8 mouse cellular contexts compared by ENCODE assay signal in genomic region chr2:18800646-18801251, GRCm38 (mm10).
A peak's percentile ranks its signal among the peaks of the same experiment; 100 is the strongest.
DNase-seq lines count a peak whose midpoint lies in the region; ATAC-seq and TF ChIP-seq lines count a peak whose summit lies in the region.

No protein-coding gene starts in this region.

- TF ChIP-seq CTCF in E14TG2a.4 (conservative IDR thresholded peaks at IDR 0.05; ENCODE audit: low read length), result no peak
- no peak for TF ChIP-seq CTCF in forebrain, postnatal 0 days (IDR thresholded peaks at IDR 0.05; ENCODE audit: low read depth)

- peaks cover 27% of the 10 kb centered on the region for H3K4me1 ChIP-seq in E14TG2a.4 (replicated peaks; ENCODE audit: low read depth, low read length)
- H3K4me1 ChIP-seq in forebrain, postnatal 0 days (ENCODE audit: insufficient read depth), result peaks cover 10% of the 10 kb centered on the region
- H3K4me1 ChIP-seq in liver, embryonic 15.5 days (replicated peaks), result peaks cover 6% of the 10 kb centered on the region

- H3K9me3 ChIP-seq in E14TG2a.4 (ENCODE audit: low read length), result no peaks in the 10 kb centered on the region
- no peaks in the 10 kb centered on the region for H3K9me3 ChIP-seq in forebrain, postnatal 0 days (ENCODE audit: low read length)
- H3K9me3 ChIP-seq in liver, embryonic 15.5 days (replicated peaks), result no peaks in the 10 kb centered on the region

- no peaks in the 10 kb centered on the region for H3K36me3 ChIP-seq in E14TG2a.4 (ENCODE audit: insufficient read depth, low read length)
- H3K36me3 ChIP-seq in forebrain, postnatal 0 days (ENCODE audit: insufficient read depth), result no peaks in the 10 kb centered on the region
- no peaks in the 10 kb centered on the region for H3K36me3 ChIP-seq in liver, embryonic 15.5 days (replicated peaks)

- peak; percentile 2; the same call in 1 of the 2 replicates for ATAC-seq in forebrain, postnatal 0 days
- ATAC-seq in liver, embryonic 15.5 days (ENCODE audit: insufficient read depth), result no peak

- H3K4me2 ChIP-seq in forebrain, postnatal 0 days (ENCODE audit: low read depth), result peak overlapping the region; percentile 87
- H3K4me2 ChIP-seq in liver, embryonic 15.5 days, result peak overlapping the region; percentile 49

- 4% methylated on average over 24 of the region's 24 CpGs for WGBS in forebrain, postnatal 0 days
- WGBS in liver, embryonic 15.5 days (ENCODE audit: insufficient replicate concordance), result 2% methylated on average over 24 of the region's 24 CpGs

- peak overlapping the region; percentile 78; the same call in 1 of the 2 replicates for H3K27ac ChIP-seq in forebrain, postnatal 0 days (ENCODE audit: low read depth, low read length)
- H3K27ac ChIP-seq in liver, embryonic 15.5 days (replicated peaks), result no peak overlapping the region

- H3K9ac ChIP-seq in forebrain, postnatal 0 days, result peak overlapping the region; percentile 66
- H3K9ac ChIP-seq in liver, embryonic 15.5 days, result no peak overlapping the region

- H3K27me3 ChIP-seq in E14TG2a.4 (ENCODE audit: insufficient read depth, low read length), result peaks cover 71% of the 10 kb centered on the region
- 0 out of 2 replicates have a peak, but pooled peaks cover 6% of the 10 kb centered on the region for H3K27me3 ChIP-seq in forebrain, postnatal 0 days (ENCODE audit: insufficient read depth, low read length)
- H3K27me3 ChIP-seq in liver, embryonic 15.5 days, result peaks cover 69% of the 10 kb centered on the region

- peak; percentile 80 for DNase-seq in heart, adult 11 months
- no peak for DNase-seq in heart, postnatal 4 days
- DNase-seq in forebrain, postnatal 0 days, result peak; percentile 57
- no peak for DNase-seq in urinary bladder, postnatal 25 days (ENCODE audit: low spot score)
- no peak for DNase-seq in urinary bladder, adult 2 months (ENCODE audit: low spot score)
- DNase-seq in cerebellum, adult 18-20 months, result no peak

- H3K4me3 ChIP-seq in E14TG2a.4 (replicated peaks; ENCODE audit: low read length), result peak overlapping the region; percentile 70
- peak overlapping the region; percentile 52 for H3K4me3 ChIP-seq in forebrain, postnatal 0 days (ENCODE audit: low read depth, low read length)
- H3K4me3 ChIP-seq in liver, embryonic 15.5 days (replicated peaks), result peak overlapping the region; percentile 28

Comparison
In these comparisons a context has a peak if more than half of its experiments do, and no peak if none do; other contexts are left out.
1. DNase-seq: peak in heart, adult 11 months (single experiment) and forebrain, postnatal 0 days (single experiment); none in heart, postnatal 4 days (single experiment), urinary bladder, postnatal 25 days (single experiment), urinary bladder, adult 2 months (single experiment) and cerebellum, adult 18-20 months (0 of 2).
2. Peak in every context shown above with its lines, with median percentiles within 50 percentile points of each other: H3K4me3 ChIP-seq.